Mouse (Mus musculus) intestine, embryonic 14.5 days (tissue): ENCODE measurements around the gene Optc. TPM values are rescaled to one million over a fixed set of nuclear protein-coding genes. Genes with fewer than 3 reads are reported as not detected.
A peak's percentile ranks its signal among the peaks of the same experiment; 100 is the strongest.

Experiments
- ATAC-seq: fragments of 200-750 bp; cut with Nextera tagmentation; replicated peaks from 2 replicates; pipeline ENCODE4 v1.8.0; 2017; ENCODE audit warnings: low read depth, moderate number of reproducible peaks, moderate TSS enrichment, moderate library complexity; ENCODE audit not compliant: low FRiP score, low TSS enrichment
- DNase-seq: peaks from one replicate; pipeline ENCODE4 v3.0.0-alpha.2; 2018; ENCODE audit warnings: low spot score
- H3K27ac ChIP-seq: fragments of 300-500 bp; sonication (generic); 2 replicates; pipeline ENCODE4 v1.5.1; 2014; ENCODE audit warnings: low read depth, mild to moderate bottlenecking, control low read depth
- H3K27me3 ChIP-seq: fragments of 300-500 bp; sonication (generic); replicated peaks from 2 replicates; pipeline ENCODE4 v1.6.1; 2014; ENCODE audit warnings: low read length, control low read depth; ENCODE audit not compliant: control insufficient read depth, insufficient read depth
- H3K36me3 ChIP-seq: fragments of 300-500 bp; sonication (generic); 2 replicates; pipeline ENCODE4 v1.6.1; 2014; ENCODE audit warnings: low read length, control low read depth; ENCODE audit not compliant: control insufficient read depth, insufficient read depth
- H3K4me1 ChIP-seq: fragments of 300-500 bp; sonication (generic); replicated peaks from 2 replicates; pipeline ENCODE4 v1.6.1; 2014; ENCODE audit warnings: low read length, control low read depth, mixed read lengths; ENCODE audit not compliant: control insufficient read depth, insufficient read depth
- H3K4me2 ChIP-seq: fragments of 300-500 bp; sonication (generic); 2 replicates; pipeline ENCODE4 v1.6.1; 2014; ENCODE audit warnings: low read length
- H3K4me3 ChIP-seq: fragments of 300-500 bp; sonication (generic); 2 replicates; pipeline ENCODE4 v1.5.1; 2014; ENCODE audit warnings: low read depth, low read length, control low read depth, mixed read lengths
- H3K9ac ChIP-seq: fragments of 300-500 bp; sonication (generic); 2 replicates; pipeline ENCODE4 v1.6.1; 2014; ENCODE audit warnings: mild to moderate bottlenecking, low read length
- H3K9me3 ChIP-seq: fragments of 300-500 bp; sonication (generic); 2 replicates; pipeline ENCODE4 v1.6.1; 2016; ENCODE audit warnings: low read length, control low read depth; ENCODE audit not compliant: control insufficient read depth
- WGBS: fragments of 180-500 bp; shearing (Covaris S2); extraction: QIAGEN DNeasy Blood & Tissue Kit; methylation state at CpG from one replicate; pipeline ENCODE4 v1.1.7; 2014; 5-methylcytosine and 5-hydroxymethylcytosine counted together
- polyA plus RNA-seq: library from polyadenylated mRNA; unstranded; fragments of >200 nt; fragmentation: Nextera tagmentation; extraction: Ambion mirVana; gene quantifications from 2 replicates; pipeline ENCODE4 v1.2.1, GENCODE M21; 2014

Optc gene
- polyA plus RNA-seq, 1 experiment from 2014 or later: 1.8 TPM

DNA sequence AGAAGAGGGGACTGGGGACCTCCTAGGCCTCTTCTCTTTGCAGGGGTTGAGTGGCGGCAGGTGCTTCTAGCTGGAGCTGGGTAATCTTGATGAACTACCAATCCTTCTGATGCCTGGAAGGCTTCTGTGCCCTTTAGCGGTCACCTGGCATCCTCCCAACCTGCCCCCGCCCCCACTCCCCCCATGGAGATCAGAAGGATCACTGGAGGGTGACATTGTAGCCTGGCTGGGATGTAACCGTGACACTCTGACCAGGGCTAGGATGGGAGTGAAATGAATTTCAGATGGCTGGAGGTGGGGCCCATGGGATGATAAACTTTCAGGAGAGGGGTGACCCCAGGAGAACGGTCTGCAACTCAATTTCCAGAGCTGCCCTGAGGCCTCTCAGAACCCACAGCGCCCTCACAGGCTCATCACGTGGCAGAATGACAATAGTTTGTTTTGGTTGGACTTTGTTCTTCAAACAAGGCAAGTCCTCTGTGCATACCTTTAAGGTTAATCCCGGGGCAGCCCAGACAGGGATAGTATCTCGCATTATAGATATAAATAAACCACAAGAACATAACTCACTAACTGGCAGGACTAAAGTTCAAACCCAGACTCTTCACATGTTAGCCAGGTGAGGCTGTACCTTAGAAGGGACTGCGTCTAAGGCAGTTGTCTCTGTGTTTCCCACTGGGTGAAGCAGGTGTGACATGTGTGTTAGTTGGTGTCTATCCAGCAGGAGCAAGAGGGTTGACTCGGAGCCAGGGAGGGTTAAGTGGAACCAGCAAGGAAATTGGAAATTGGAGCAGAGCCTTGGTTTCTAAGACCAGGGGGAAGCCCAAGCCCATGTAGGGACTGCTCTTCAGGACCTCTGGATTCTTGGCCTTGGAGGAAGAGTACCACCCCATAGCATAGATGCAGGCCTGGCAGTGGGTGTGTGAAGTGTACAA is 25.2 kb downstream of the Optc start:
- H3K4me2 ChIP-seq: no peak overlapping the region
- H3K27ac ChIP-seq: no peak overlapping the region
- peaks cover 20% of the 10 kb centered on the region for H3K4me1 ChIP-seq
- DNase-seq (no peak), ATAC-seq (peak; percentile 68)
- WGBS: 44% methylated on average over 11 of the region's 11 CpGs
- H3K4me3 ChIP-seq: no peak overlapping the region
- no peaks in the 10 kb centered on the region for H3K9me3 ChIP-seq
- H3K9ac ChIP-seq: no peak overlapping the region
- H3K36me3 ChIP-seq: no peaks in the 10 kb centered on the region
- H3K27me3 ChIP-seq: no peaks in the 10 kb centered on the region

DNA sequence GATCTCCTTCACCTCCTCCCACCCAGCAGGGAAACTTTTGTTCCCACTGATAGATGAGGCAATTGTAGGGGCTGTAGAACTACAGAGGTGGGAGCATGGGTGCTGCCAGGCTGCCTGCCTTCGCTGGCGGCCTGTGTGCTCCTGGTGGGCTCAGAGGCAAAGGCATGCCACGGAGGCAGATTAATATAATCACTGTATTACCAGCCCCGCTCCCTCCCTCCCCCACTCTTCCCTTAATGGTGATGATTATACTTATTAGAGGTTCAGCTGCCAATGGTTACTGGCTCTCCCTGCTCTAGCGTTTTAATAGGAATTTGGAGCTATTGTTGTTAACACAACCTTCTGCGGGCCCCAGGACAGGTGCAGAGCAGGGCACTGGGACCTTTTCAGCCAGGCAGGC is 26.0 kb downstream of the Optc start:
- 46% methylated on average over 6 of the region's 6 CpGs for WGBS
- Histone ChIP-seq H3K9ac (no peak overlapping the region), H3K36me3 (no peaks in the 10 kb centered on the region), H3K4me3 (no peak overlapping the region), H3K27me3 (no peaks in the 10 kb centered on the region), H3K4me2 (no peak overlapping the region), H3K27ac (no peak overlapping the region), H3K9me3 (no peaks in the 10 kb centered on the region), H3K4me1 (peaks cover 13% of the 10 kb centered on the region; the same call in 1 of the 2 replicates)
- no peak for DNase-seq
- no peak for ATAC-seq

DNA sequence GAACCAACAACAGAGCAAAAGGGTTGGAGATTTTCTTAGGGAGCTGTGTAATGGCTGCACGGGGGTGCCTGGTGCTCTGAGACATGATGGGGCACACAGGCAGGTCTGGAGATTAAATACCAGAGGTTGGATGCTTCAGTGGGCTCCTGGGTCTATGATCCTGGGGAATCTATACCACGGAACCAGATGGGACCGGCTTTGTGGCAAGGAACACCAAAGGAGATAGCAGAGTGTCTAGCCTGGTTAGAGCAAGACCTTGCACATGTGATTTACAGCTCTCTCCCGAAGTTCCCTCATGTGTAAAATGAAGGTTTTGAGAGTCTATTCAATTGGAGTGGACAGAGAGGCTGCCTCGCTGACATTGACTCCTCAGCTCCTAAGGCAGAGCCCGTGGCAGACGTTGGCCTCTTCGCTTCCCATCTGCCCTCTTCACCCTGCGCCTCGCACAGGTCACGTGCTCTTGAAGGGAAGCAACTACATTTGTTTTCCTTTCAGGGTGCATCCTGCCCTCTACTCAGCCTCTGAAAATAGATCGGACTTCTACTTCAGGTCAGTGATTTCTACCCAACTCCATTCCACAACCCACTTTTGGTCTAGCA is 28.9 kb downstream of the Optc start:
- Histone ChIP-seq H3K27me3 (no peaks in the 10 kb centered on the region), H3K9me3 (no peaks in the 10 kb centered on the region), H3K4me3 (no peak overlapping the region), H3K36me3 (no peaks in the 10 kb centered on the region), H3K27ac (no peak overlapping the region), H3K4me1 (peaks cover 13% of the 10 kb centered on the region; the same call in 1 of the 2 replicates), H3K9ac (no peak overlapping the region), H3K4me2 (no peak overlapping the region)
- DNase-seq (no peak), ATAC-seq (no peak)
- WGBS: 59% methylated on average over 12 of the region's 12 CpGs

DNA sequence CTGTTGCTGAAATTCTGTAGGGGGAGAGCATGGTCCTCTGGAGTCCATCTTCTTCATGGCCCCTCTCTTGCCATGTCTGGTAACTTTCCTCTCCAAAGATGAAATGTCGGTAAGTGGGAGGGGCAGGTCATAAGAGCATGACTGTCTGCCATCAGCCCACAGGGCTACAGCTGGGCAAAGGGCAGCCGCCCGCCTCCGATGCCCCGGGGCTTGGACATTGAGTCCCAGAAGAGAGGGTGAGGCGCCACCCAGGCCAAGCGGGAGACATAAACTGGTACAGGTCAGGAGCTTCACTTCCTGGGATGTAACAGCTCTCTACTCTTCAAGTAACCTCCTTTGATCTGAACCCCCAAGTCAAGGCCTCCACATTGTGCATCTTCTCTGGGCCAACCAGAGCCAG is 30.9 kb downstream of the Optc start:
- Histone ChIP-seq H3K9me3 (no peaks in the 10 kb centered on the region), H3K27me3 (no peaks in the 10 kb centered on the region), H3K27ac (no peak overlapping the region), H3K4me2 (no peak overlapping the region), H3K4me3 (no peak overlapping the region), H3K4me1 (0 out of 2 replicates have a peak, but pooled peaks cover 3% of the 10 kb centered on the region), H3K9ac (no peak overlapping the region), H3K36me3 (no peaks in the 10 kb centered on the region)
- 69% methylated on average over 7 of the region's 7 CpGs for WGBS
- DNase-seq: no peak
- no peak for ATAC-seq

DNA sequence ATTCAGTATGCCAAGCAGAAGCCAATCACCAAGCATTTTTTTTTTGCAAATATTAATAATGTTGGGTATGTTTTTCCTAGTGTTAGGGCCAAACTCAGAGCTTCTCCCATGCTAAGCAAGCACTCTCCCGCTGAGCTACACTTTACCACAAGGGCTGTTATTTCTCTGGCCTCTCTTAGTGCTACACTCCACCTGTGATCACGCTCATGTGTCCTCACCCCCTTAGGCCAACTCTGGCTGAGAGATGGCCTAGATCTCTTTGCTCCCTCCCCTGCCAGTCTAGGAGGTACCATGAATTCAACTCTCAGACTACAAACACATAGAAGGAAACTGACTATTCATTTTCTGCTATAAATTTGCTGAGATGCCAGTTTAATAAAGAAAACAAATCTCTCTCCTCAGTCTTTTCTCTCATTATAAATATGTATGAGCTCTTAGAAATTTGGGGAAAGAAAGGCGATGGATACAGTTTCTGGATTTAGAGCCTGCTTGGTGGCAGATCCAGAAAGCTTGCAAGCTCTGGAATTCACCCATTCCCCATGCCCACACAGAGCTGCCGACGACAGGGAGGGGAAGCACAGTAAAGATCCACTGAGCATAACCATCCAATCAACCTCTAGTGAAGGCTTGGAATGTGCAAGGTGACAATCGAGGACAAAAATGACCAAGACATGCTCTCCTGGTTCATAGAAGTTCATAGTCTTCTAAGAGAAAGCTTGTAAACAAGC is 34.5 kb downstream of the Optc start:
- Histone ChIP-seq H3K4me2 (no peak overlapping the region), H3K36me3 (no peaks in the 10 kb centered on the region), H3K4me3 (no peak overlapping the region), H3K9ac (no peak overlapping the region), H3K4me1 (no peaks in the 10 kb centered on the region), H3K27ac (no peak overlapping the region), H3K9me3 (no peaks in the 10 kb centered on the region), H3K27me3 (no peaks in the 10 kb centered on the region)
- no peak for DNase-seq
- ATAC-seq: no peak
- 85% methylated on average over 6 of the region's 6 CpGs for WGBS

DNA sequence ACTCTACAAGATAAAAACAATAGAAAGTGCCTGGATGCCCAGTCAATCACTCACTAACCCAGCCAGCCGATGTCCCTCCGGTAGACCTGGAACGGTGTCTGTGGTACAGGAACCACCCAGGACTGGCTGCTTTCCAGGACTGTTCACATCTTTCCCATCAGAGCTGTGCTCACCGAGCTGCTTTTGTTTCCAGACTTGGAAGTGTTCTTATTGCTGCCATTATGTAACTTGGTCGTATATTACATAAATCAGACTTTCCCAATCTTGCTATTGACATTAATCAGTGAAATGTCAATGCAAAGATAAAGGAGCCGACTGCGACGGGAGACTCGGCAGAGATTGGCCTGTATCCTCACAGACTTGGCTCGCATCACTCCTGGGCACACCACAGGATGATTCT is 36.6 kb downstream of the Optc start:
- no peaks in the 10 kb centered on the region for H3K9me3 ChIP-seq
- H3K27ac ChIP-seq: no peak overlapping the region
- no peaks in the 10 kb centered on the region for H3K27me3 ChIP-seq
- no peaks in the 10 kb centered on the region for H3K36me3 ChIP-seq
- no peaks in the 10 kb centered on the region for H3K4me1 ChIP-seq
- 71% methylated on average over 10 of the region's 10 CpGs for WGBS
- H3K9ac ChIP-seq: no peak overlapping the region
- DNase-seq: no peak
- H3K4me3 ChIP-seq: no peak overlapping the region
- H3K4me2 ChIP-seq: no peak overlapping the region
- ATAC-seq: no peak

DNA sequence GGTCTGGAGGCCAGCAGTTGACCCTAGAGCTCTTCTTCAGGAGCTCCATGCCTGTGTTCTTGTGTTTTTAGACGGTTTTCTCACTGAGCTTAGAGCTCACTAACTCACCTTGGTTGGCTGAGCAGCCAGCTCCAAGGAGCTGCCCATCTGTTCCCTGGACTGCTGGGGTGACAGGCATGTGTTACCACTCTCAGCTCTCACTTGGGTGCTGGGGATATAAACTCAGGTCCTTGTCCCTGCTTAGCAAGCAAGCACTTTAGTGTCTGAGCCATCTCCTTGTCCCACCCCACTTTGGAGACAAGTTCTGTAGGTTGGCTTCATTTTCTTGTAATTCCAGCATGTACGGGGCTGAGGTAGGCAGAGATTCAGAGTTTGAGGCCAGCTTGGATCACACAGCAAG is 38.6 kb downstream of the Optc start:
- Histone ChIP-seq H3K4me3 (no peak overlapping the region), H3K27ac (no peak overlapping the region), H3K36me3 (no peaks in the 10 kb centered on the region), H3K4me1 (no peaks in the 10 kb centered on the region), H3K27me3 (no peaks in the 10 kb centered on the region), H3K9ac (no peak overlapping the region), H3K9me3 (no peaks in the 10 kb centered on the region), H3K4me2 (no peak overlapping the region)
- no peak for ATAC-seq
- DNase-seq: no peak
- 54% methylated on average over 2 of the region's 2 CpGs for WGBS

DNA sequence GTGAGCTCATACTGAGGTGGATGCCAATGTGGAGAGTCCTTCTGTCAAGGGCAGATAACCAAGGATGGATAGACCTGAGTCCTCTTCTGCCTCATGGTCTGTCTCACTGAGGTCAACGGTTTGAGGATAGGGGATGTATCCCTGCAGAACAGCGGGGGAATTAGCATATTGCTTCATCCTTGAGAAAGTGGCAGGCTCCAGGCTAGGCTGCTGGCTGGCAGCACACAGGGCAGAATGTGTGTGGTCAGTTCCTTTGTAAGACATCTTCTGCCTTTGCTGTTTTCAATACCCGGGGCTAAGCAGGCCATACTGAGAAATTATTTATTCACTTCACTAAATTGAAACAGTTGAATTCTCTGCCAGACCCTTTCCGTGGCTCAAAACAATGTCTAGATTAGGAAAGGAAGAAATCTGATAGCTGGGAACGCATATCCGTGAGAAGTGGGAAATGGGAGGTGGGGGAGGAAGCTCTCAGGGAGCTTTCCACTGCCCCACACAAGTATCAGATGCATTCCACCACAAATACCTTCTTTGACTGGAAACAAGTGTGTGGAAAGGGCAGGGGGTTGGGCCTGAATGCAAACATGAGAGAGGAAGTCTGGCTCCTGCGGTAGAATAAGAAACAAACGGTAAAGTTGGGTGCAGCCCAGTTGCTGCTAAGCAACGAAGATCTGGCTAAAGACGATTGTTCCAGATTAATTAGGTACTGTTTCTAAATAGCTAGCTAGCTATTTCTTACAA is 44.4 kb downstream of the Optc start:
- Histone ChIP-seq H3K4me2 (peak overlapping the region; percentile 15), H3K4me3 (no peak overlapping the region), H3K9ac (no peak overlapping the region), H3K36me3 (no peaks in the 10 kb centered on the region), H3K9me3 (no peaks in the 10 kb centered on the region), H3K27ac (peak overlapping the region; percentile 57; the same call in 1 of the 2 replicates), H3K4me1 (peaks cover 13% of the 10 kb centered on the region), H3K27me3 (no peaks in the 10 kb centered on the region)
- WGBS: 13% methylated on average over 10 of the region's 10 CpGs
- ATAC-seq (no peak), DNase-seq (no peak)
